Mouse (Mus musculus) liver, embryonic 11.5 days (tissue): ENCODE results near the gene Abr. TPM values are rescaled to one million over a fixed set of nuclear protein-coding genes. Genes with fewer than 3 reads are reported as not detected.

Source experiments
- ATAC-seq: fragments of 200-750 bp; cut with Nextera tagmentation; replicated peaks from 2 replicates; pipeline ENCODE4 v1.8.0; 2017; ENCODE audit warnings: moderate number of reproducible peaks, mild to moderate bottlenecking, moderate TSS enrichment, moderate library complexity; ENCODE audit not compliant: low FRiP score
- DNase-seq: peaks from one replicate; pipeline ENCODE4 v3.0.0-alpha.2; 2017; ENCODE audit warnings: low spot score
- H3K27ac ChIP-seq: fragments of 300-500 bp; sonication (generic); 2 replicates; pipeline ENCODE4 v1.5.1; 2014; ENCODE audit warnings: mild to moderate bottlenecking, low read depth, low read length, control low read depth
- H3K27me3 ChIP-seq: fragments of 300-500 bp; sonication (generic); replicated peaks from 2 replicates; pipeline ENCODE4 v1.6.1; 2014; ENCODE audit warnings: low read length, mixed read lengths; ENCODE audit not compliant: control insufficient read depth, insufficient read depth
- H3K36me3 ChIP-seq: fragments of 300-500 bp; sonication (generic); 2 replicates; pipeline ENCODE4 v1.6.1; 2014; ENCODE audit warnings: mild to moderate bottlenecking, low read length, moderate library complexity, mixed read lengths; ENCODE audit not compliant: control insufficient read depth, insufficient read depth
- H3K4me1 ChIP-seq: fragments of 300-500 bp; sonication (generic); replicated peaks from 2 replicates; pipeline ENCODE4 v1.6.1; 2014; ENCODE audit warnings: low read length, mixed read lengths; ENCODE audit not compliant: control insufficient read depth, insufficient read depth
- H3K4me2 ChIP-seq: fragments of 300-500 bp; sonication (generic); 2 replicates; pipeline ENCODE4 v1.6.1; 2014; ENCODE audit warnings: mild to moderate bottlenecking, control low read depth, moderate library complexity
- H3K4me3 ChIP-seq: fragments of 300-500 bp; sonication (generic); 2 replicates; pipeline ENCODE4 v1.5.1; 2014; ENCODE audit warnings: low read depth, low read length, control low read depth
- H3K9ac ChIP-seq: fragments of 300-500 bp; sonication (generic); 2 replicates; pipeline ENCODE4 v1.6.1; 2014; ENCODE audit warnings: low read depth, low read length, control low read depth
- H3K9me3 ChIP-seq: fragments of 300-500 bp; sonication (generic); 2 replicates; pipeline ENCODE4 v1.6.1; 2016; ENCODE audit warnings: low read length, inconsistent platforms, mixed read lengths; ENCODE audit not compliant: control insufficient read depth
- WGBS: fragments of 180-500 bp; shearing (Covaris S2); extraction: QIAGEN DNeasy Blood & Tissue Kit; methylation state at CpG from one replicate; pipeline ENCODE4 v1.1.7; 2014; 5-methylcytosine and 5-hydroxymethylcytosine counted together
- polyA plus RNA-seq: library from polyadenylated mRNA; unstranded; fragments of >200 nt; fragmentation: Nextera tagmentation; extraction: Ambion mirVana; gene quantifications from 2 replicates; pipeline ENCODE4 v1.2.1, GENCODE M21; 2014

The Abr gene
- polyA plus RNA-seq, 1 experiment from 2014 or later: 11.6 TPM

DNA sequence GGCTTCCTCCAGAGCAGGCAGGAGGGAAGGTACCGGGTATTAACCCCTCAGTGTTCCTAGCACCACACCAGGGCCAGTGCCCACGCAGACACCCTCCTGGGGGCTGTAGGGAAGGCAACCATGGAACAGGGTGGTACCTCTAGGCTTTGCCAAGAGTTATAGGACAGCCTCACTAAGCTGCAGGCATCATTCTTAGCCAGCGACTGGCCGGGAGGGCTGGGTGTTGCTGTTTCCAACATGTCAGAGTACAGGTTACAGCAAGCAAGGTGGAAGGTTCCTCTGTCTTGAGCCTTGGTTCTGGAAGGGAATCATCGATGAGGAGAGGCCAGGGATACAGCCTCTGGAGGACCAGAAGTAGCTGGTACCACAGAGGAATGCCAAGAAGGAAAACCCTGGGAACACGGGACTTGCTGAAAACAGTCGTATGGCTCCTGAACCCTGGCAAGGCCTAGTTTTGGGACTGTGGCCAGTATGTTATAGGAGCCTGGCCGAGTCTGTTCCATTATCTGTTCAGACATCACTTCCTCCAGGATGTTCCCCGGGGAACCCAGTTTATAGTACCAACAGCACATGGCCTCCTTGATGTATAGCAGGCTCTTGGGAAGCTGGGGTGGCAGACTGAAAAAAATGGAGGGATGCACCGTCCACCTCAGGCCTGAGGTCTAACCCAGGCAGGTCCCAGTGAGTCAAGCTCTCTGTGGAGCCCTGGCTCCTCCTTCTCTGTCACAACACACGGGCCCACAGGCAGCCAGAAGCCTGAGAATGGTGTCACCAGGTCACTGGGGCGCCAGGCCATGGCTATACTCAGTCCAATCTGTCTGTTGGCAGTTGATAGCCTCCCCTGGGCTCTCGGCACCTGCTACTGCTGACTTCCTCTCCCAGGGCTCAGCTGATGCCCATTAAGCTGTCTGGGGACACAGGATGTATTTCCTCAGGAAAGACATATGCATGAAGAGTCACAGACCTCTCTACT, 112.1 kb downstream of the Abr start:
- ATAC-seq: no peak
- H3K27me3 ChIP-seq: no peaks in the 10 kb centered on the region
- no peaks in the 10 kb centered on the region for H3K36me3 ChIP-seq
- no peak overlapping the region for H3K27ac ChIP-seq
- 74% methylated on average over 13 of the region's 13 CpGs for WGBS
- H3K9me3 ChIP-seq: no peaks in the 10 kb centered on the region
- H3K4me1 ChIP-seq: no peaks in the 10 kb centered on the region
- no peak overlapping the region for H3K4me3 ChIP-seq
- no peak overlapping the region for H3K9ac ChIP-seq
- DNase-seq: no peak
- no peak overlapping the region for H3K4me2 ChIP-seq

DNA sequence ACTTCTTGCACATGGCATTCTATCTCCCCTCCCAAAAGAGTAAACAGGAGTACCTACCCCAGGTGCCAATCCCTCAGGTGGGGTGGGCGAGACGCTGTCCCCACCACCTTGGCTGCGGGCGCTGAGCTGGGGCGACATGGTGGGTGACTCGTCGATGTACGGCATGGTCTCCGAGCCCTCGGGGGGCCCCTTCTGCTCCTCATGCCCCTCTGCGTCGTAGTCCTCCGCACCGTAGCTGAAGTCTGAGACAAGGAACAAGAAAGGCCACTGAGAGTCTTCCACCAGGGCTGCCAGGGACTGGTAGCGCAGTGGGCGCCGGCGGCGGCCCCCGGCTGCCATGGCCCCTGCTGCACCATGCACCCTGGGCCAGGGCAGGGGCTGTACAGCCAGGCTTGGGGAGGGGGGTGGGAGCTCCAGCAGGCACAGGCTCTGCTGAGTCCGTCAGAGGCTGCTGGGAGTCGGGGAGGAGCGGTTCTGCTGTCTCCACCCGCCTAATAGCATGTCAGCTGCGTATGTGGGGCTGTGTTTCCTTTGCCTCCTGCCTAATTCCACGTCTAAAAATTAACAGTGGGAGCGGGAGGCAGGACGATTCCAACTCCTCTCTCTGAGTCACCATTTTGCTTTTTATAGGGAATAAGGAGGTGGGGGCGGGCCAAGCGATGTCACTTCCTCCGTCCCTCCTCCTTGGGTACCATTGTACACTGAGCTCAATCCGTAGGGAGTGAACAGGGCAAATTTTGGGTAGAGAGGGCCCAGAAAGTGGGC, 113.1 kb downstream of the Abr start:
- H3K9me3 ChIP-seq: no peaks in the 10 kb centered on the region
- H3K4me1 ChIP-seq: no peaks in the 10 kb centered on the region
- no peak for DNase-seq
- WGBS: 83% methylated on average over 32 of the region's 32 CpGs
- no peak overlapping the region for H3K4me2 ChIP-seq
- no peak for ATAC-seq
- H3K9ac ChIP-seq: no peak overlapping the region
- H3K4me3 ChIP-seq: no peak overlapping the region
- H3K27ac ChIP-seq: no peak overlapping the region
- H3K36me3 ChIP-seq: no peaks in the 10 kb centered on the region
- no peaks in the 10 kb centered on the region for H3K27me3 ChIP-seq

DNA sequence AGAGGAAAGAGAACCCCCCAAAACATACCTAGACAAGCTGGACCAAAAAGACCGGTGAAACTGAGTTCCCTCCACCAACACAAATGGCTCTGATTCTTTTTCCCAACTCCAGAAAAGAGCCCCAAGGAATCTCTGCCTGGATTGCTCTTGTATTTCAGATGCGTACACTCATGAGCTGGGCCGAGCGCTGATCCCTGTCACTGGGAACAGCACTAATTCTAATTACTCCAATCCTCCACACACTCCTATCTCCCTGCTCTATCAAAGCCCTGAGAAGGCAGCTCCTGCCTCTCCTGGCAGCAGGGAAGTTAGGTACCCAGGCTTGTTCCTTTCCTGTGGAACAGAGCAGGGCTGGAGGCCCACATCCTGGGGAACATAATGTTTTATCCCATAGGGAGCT, 114.0 kb downstream of the Abr start:
- WGBS: 86% methylated on average over 4 of the region's 4 CpGs
- Histone ChIP-seq H3K4me1 (no peaks in the 10 kb centered on the region), H3K4me3 (no peak overlapping the region)

DNA sequence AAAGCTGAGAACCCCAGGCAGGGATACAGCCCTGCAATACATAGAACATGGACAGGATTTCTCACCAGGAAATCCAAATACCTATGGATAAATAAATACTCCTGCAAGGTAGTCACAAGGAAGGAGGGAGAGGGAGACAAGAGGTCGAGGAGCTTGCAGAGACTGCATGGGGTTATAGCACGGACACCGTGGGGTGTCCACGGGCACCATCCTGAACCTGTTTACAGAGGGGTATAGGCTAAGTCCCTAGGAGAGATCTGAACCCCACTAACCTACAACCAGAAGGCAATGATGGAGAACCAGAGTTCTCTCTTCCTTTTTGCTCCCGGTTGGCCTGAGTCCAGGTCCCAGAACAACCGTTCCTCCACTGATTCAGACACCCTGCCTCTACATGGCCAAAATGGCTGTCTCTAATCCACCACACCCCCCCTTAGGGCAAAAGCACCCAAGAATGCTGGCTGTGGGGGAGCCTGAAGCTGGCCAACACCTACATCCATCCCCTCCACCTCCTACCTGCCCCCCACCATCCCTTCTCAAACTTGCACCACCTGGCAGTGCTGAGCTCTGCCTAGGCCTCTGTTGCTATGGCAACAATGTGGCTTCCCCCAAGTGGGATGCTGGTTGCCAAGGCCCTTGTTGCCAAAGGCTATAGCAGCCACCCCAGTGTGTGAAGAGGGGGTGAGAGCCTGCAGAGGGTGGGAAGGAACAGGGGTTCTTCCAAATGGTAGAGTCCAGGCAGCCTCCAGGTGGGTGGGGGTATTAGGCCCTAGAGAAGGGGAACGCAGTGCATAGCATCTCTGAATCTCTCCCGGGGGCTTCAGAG, 114.6 kb downstream of the Abr start:
- 83% methylated on average over 8 of the region's 8 CpGs for WGBS
- ATAC-seq: no peak
- Histone ChIP-seq H3K9ac (no peak overlapping the region), H3K4me3 (no peak overlapping the region), H3K9me3 (no peaks in the 10 kb centered on the region), H3K27ac (no peak overlapping the region), H3K36me3 (no peaks in the 10 kb centered on the region), H3K27me3 (no peaks in the 10 kb centered on the region), H3K4me1 (no peaks in the 10 kb centered on the region), H3K4me2 (no peak overlapping the region)
- no peak for DNase-seq

More for the DNA sequence above, 114.0 kb downstream of the Abr start:
- Histone ChIP-seq H3K27me3 (no peaks in the 10 kb centered on the region), H3K9ac (no peak overlapping the region), H3K9me3 (no peaks in the 10 kb centered on the region), H3K36me3 (no peaks in the 10 kb centered on the region), H3K4me2 (no peak overlapping the region), H3K27ac (no peak overlapping the region)
- no peak for DNase-seq
- no peak for ATAC-seq

DNA sequence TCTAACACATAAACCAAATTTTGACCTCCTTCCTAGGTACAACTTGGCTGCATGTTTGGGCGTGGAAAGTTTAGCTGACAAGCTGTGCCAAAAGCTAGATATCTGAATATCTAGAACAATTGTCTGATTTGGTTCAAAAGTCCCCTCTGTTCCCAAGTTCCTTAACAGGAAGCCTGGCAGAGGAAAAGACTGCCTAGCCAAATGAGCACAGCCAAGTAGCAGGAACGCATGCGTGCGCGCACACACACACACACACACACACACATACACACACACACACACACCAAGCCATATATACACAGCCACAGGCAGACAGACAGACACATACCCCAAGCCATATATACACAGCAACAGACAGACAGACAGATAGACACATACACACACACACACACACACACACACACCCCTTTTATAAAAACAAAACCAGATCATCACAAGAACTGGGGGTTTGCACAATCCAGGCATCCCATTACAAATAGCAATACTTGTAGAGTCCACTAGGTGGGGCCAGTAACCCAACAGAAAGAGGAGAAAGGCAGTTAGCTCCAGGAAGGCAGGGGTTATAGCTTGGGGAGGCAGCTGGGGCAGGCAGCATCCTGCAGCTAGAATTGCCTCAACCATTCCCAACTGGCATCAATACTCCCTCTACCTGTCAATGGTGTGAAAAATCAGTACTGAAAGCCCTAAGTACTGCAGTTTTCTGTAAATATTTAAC, 115.4 kb downstream of the Abr start:
- no peak overlapping the region for H3K27ac ChIP-seq
- no peak overlapping the region for H3K4me3 ChIP-seq
- no peak for DNase-seq
- 83% methylated on average over 5 of the region's 5 CpGs for WGBS
- H3K27me3 ChIP-seq: no peaks in the 10 kb centered on the region
- no peak for ATAC-seq
- H3K36me3 ChIP-seq: no peaks in the 10 kb centered on the region
- H3K9me3 ChIP-seq: no peaks in the 10 kb centered on the region
- H3K4me2 ChIP-seq: no peak overlapping the region
- no peak overlapping the region for H3K9ac ChIP-seq
- no peaks in the 10 kb centered on the region for H3K4me1 ChIP-seq

DNA sequence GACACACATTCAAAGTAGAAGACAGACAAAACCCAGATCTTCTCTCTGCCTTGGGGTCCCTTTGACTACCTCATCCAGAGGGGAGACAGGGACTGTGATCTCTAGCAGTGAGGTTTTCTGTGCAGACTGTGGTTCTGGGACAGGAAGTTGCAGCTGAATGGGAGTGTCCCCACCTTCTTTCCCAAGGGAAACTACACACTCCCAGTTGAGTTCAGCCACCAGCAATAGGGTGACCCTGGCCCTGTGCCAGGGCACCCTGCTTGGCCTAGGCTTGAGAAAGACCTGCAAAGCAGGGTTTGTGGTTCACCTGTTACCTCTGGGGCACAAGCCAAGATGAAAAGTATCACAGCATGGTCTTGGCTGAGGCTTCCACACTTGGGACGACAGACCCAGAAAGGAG, 117.0 kb downstream of the Abr start:
- Histone ChIP-seq H3K27ac (no peak overlapping the region), H3K27me3 (no peaks in the 10 kb centered on the region), H3K4me2 (no peak overlapping the region), H3K9ac (no peak overlapping the region), H3K4me1 (no peaks in the 10 kb centered on the region), H3K9me3 (no peaks in the 10 kb centered on the region), H3K4me3 (no peak overlapping the region), H3K36me3 (no peaks in the 10 kb centered on the region)
- no peak for ATAC-seq
- 91% methylated on average over 1 of the region's 1 CpGs for WGBS
- DNase-seq: no peak

DNA sequence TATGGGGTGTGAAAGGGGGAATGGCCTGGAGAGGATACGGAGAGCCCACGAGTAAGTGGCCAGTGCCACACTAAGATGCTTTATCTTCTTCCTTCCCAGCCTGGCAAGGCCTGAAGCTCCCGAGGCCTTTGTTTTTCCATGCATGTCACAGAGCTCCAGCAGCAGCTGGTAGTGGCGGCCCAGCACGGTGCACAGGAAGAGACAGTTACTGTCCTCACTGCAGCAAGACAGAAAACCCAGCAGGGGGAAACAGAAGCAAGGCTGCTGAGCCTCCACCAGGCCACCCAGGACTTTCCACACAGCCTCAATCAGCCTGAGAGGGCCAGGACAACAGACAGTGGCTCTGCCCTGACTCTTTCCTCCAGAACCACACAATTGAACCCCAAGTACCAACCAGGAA, 118.1 kb downstream of the Abr start:
- H3K27me3 ChIP-seq: no peaks in the 10 kb centered on the region
- ATAC-seq (no peak), DNase-seq (no peak)
- 53% methylated on average over 5 of the region's 5 CpGs for WGBS
- H3K36me3 ChIP-seq: no peaks in the 10 kb centered on the region
- H3K4me3 ChIP-seq: no peak overlapping the region
- H3K27ac ChIP-seq: no peak overlapping the region
- no peak overlapping the region for H3K4me2 ChIP-seq
- H3K9me3 ChIP-seq: no peaks in the 10 kb centered on the region
- H3K4me1 ChIP-seq: no peaks in the 10 kb centered on the region
- no peak overlapping the region for H3K9ac ChIP-seq

DNA sequence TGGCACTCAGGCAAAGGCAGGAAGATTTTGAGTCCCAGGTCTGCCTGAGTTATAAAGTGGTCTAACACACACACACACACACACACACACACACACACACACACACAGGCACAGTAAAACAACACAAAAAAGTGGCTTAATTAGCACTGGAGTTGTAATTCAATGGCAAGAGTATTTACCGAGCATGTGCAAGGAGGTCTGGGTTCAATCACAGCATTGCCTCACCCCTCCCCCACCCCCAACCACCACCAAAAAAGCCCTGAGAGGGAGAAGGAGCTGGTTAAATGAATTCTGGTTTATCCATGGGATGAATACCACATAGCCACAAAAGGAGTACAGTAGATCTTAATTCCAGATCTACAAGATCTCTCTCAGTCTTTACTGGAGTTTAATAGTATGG, 122.1 kb downstream of the Abr start:
- Histone ChIP-seq H3K4me3 (no peak overlapping the region), H3K9ac (no peak overlapping the region), H3K9me3 (no peaks in the 10 kb centered on the region), H3K4me2 (no peak overlapping the region), H3K36me3 (no peaks in the 10 kb centered on the region), H3K27me3 (peaks cover 5% of the 10 kb centered on the region; the same call in 1 of the 2 replicates), H3K4me1 (peaks cover 4% of the 10 kb centered on the region), H3K27ac (no peak overlapping the region)
- 42% methylated on average over 1 of the region's 1 CpGs for WGBS
- DNase-seq (no peak), ATAC-seq (no peak)
